Mouse (Mus musculus): ENCODE results near the gene Nutm1. TPM values are rescaled to one million over a fixed set of nuclear protein-coding genes. Genes with fewer than 3 reads are reported as not detected.

Gene Nutm1
- polyA plus RNA-seq, 1 experiment from 2014 or later, result not detected

GRCm38 (mm10) chr2:112265448-112266241, 6.6 kb upstream of the Nutm1 start, which contains the start of gene Slc12a6:
Gene Slc12a6 (plus strand): TSS chr2:112265825.
- Histone ChIP-seq H3K4me2 (peak within 1 kb of the TSS; percentile 67), H3K27ac (ENCODE audit: low read depth, low read length) (peak within 1 kb of the TSS; percentile 89), H3K4me1 (ENCODE audit: control insufficient read depth, insufficient read depth, low read length) (peaks cover 16% of the 10 kb centered on the region), H3K36me3 (ENCODE audit: control insufficient read depth, insufficient read depth, low read length) (no peaks in the 10 kb centered on the region), H3K4me3 (ENCODE audit: low read depth, low read length) (peak within 1 kb of the TSS; percentile 77), H3K27me3 (ENCODE audit: control insufficient read depth, insufficient read depth, low read length) (no peaks in the 10 kb centered on the region), H3K9me3 (ENCODE audit: control insufficient read depth, low read length) (no peaks in the 10 kb centered on the region), H3K9ac (ENCODE audit: low read length) (peak within 1 kb of the TSS; percentile 77)
- peak; percentile 98 for DNase-seq (ENCODE audit: low spot score, missing footprints)
- ATAC-seq (ENCODE audit: low FRiP score), result peak; percentile 96
- WGBS, result under 1% methylated on average over 76 of the region's 85 CpGs

GRCm38 (mm10) chr2:112264364-112264763, 5.3 kb upstream of the Nutm1 start:
- Histone ChIP-seq H3K4me2 (no peak overlapping the region), H3K36me3 (ENCODE audit: control insufficient read depth, insufficient read depth, low read length) (no peaks in the 10 kb centered on the region), H3K27ac (ENCODE audit: low read depth, low read length) (no peak overlapping the region), H3K4me3 (ENCODE audit: low read depth, low read length) (no peak overlapping the region), H3K9ac (ENCODE audit: low read length) (no peak overlapping the region), H3K9me3 (ENCODE audit: control insufficient read depth, low read length) (no peaks in the 10 kb centered on the region), H3K27me3 (ENCODE audit: control insufficient read depth, insufficient read depth, low read length) (no peaks in the 10 kb centered on the region), H3K4me1 (ENCODE audit: control insufficient read depth, insufficient read depth, low read length) (peaks cover 16% of the 10 kb centered on the region)
- ATAC-seq (ENCODE audit: low FRiP score) (no peak), DNase-seq (ENCODE audit: low spot score, missing footprints) (no peak)
- WGBS, result 86% methylated on average over 4 of the region's 4 CpGs

- Histone ChIP-seq H3K4me1 (ENCODE audit: control insufficient read depth, insufficient read depth, low read length) (peaks cover 16% of the 10 kb centered on the region), H3K27me3 (ENCODE audit: control insufficient read depth, insufficient read depth, low read length) (no peaks in the 10 kb centered on the region), H3K27ac (ENCODE audit: low read depth, low read length) (no peak overlapping the region), H3K9ac (ENCODE audit: low read length) (peak overlapping the region; percentile 71; the same call in 1 of the 2 replicates), H3K9me3 (ENCODE audit: control insufficient read depth, low read length) (no peaks in the 10 kb centered on the region), H3K4me2 (peak overlapping the region; percentile 57), H3K4me3 (ENCODE audit: low read depth, low read length) (peak overlapping the region; percentile 59), H3K36me3 (ENCODE audit: control insufficient read depth, insufficient read depth, low read length) (no peaks in the 10 kb centered on the region)
- DNase-seq (ENCODE audit: low spot score, missing footprints), result no peak
- 39% methylated on average over 4 of the region's 4 CpGs for WGBS
- ATAC-seq (ENCODE audit: low FRiP score), result no peak
Observed at GRCm38 (mm10) chr2:112262779-112263295, 3.7 kb upstream of the Nutm1 start.

GRCm38 (mm10) chr2:112261748-112262653, 2.9 kb upstream of the Nutm1 start, which contains the start of gene Nop10:
Gene Nop10 (plus strand): TSS chr2:112261926.
- H3K4me1 ChIP-seq (ENCODE audit: control insufficient read depth, insufficient read depth, low read length), result peaks cover 14% of the 10 kb centered on the region
- H3K9ac ChIP-seq (ENCODE audit: low read length), result peak within 1 kb of the TSS; percentile 71
- under 1% methylated on average over 36 of the region's 36 CpGs for WGBS
- no peak within 1 kb of the TSS for H3K27ac ChIP-seq (ENCODE audit: low read depth, low read length)
- no peaks in the 10 kb centered on the region for H3K36me3 ChIP-seq (ENCODE audit: control insufficient read depth, insufficient read depth, low read length)
- ATAC-seq (ENCODE audit: low FRiP score) (peak; percentile 49), DNase-seq (ENCODE audit: low spot score, missing footprints) (peak; percentile 98)
- H3K27me3 ChIP-seq (ENCODE audit: control insufficient read depth, insufficient read depth, low read length), result no peaks in the 10 kb centered on the region
- H3K4me3 ChIP-seq (ENCODE audit: low read depth, low read length), result peak within 1 kb of the TSS; percentile 59
- H3K9me3 ChIP-seq (ENCODE audit: control insufficient read depth, low read length), result no peaks in the 10 kb centered on the region
- H3K4me2 ChIP-seq, result peak within 1 kb of the TSS; percentile 57

- H3K9ac ChIP-seq (ENCODE audit: low read length), result no peak overlapping the region
- H3K4me3 ChIP-seq (ENCODE audit: low read depth, low read length), result no peak overlapping the region
- no peak overlapping the region for H3K4me2 ChIP-seq
- no peaks in the 10 kb centered on the region for H3K27me3 ChIP-seq (ENCODE audit: control insufficient read depth, insufficient read depth, low read length)
- no peaks in the 10 kb centered on the region for H3K9me3 ChIP-seq (ENCODE audit: control insufficient read depth, low read length)
- H3K4me1 ChIP-seq (ENCODE audit: control insufficient read depth, insufficient read depth, low read length), result no peaks in the 10 kb centered on the region
- no peak for DNase-seq (ENCODE audit: low spot score, missing footprints)
- no peak for ATAC-seq (ENCODE audit: low FRiP score)
- no peaks in the 10 kb centered on the region for H3K36me3 ChIP-seq (ENCODE audit: control insufficient read depth, insufficient read depth, low read length)
- H3K27ac ChIP-seq (ENCODE audit: low read depth, low read length), result no peak overlapping the region
- 78% methylated on average over 7 of the region's 7 CpGs for WGBS
Observed at GRCm38 (mm10) chr2:112254675-112255515, 4.2 kb downstream of the Nutm1 start.

GRCm38 (mm10) chr2:112249780-112250453, 9.2 kb downstream of the Nutm1 start:
- no peak overlapping the region for H3K4me2 ChIP-seq
- no peak for ATAC-seq (ENCODE audit: low FRiP score)
- WGBS, result 90% methylated on average over 10 of the region's 10 CpGs

GRCm38 (mm10) chr2:112247323-112247722, 11.8 kb downstream of the Nutm1 start:
- Histone ChIP-seq H3K27ac (ENCODE audit: low read depth, low read length) (no peak overlapping the region), H3K36me3 (ENCODE audit: control insufficient read depth, insufficient read depth, low read length) (peaks cover 2% of the 10 kb centered on the region), H3K27me3 (ENCODE audit: control insufficient read depth, insufficient read depth, low read length) (no peaks in the 10 kb centered on the region), H3K9me3 (ENCODE audit: control insufficient read depth, low read length) (no peaks in the 10 kb centered on the region), H3K4me2 (no peak overlapping the region), H3K9ac (ENCODE audit: low read length) (no peak overlapping the region), H3K4me3 (ENCODE audit: low read depth, low read length) (no peak overlapping the region), H3K4me1 (ENCODE audit: control insufficient read depth, insufficient read depth, low read length) (no peaks in the 10 kb centered on the region)
- DNase-seq (ENCODE audit: low spot score, missing footprints) (no peak), ATAC-seq (ENCODE audit: low FRiP score) (no peak)
- 87% methylated on average over 10 of the region's 10 CpGs for WGBS

More at GRCm38 (mm10) chr2:112249780-112250453, 9.2 kb downstream of the Nutm1 start:
- H3K27ac ChIP-seq (ENCODE audit: low read depth, low read length), result no peak overlapping the region
- H3K4me1 ChIP-seq (ENCODE audit: control insufficient read depth, insufficient read depth, low read length), result no peaks in the 10 kb centered on the region
- no peaks in the 10 kb centered on the region for H3K27me3 ChIP-seq (ENCODE audit: control insufficient read depth, insufficient read depth, low read length)
- no peak for DNase-seq (ENCODE audit: low spot score, missing footprints)
- no peaks in the 10 kb centered on the region for H3K9me3 ChIP-seq (ENCODE audit: control insufficient read depth, low read length)
- no peak overlapping the region for H3K9ac ChIP-seq (ENCODE audit: low read length)
- no peak overlapping the region for H3K4me3 ChIP-seq (ENCODE audit: low read depth, low read length)
- H3K36me3 ChIP-seq (ENCODE audit: control insufficient read depth, insufficient read depth, low read length), result no peaks in the 10 kb centered on the region

GRCm38 (mm10) chr2:112246193-112246592, 12.9 kb downstream of the Nutm1 start:
- ATAC-seq (ENCODE audit: low FRiP score) (peak; percentile 36; the same call in 1 of the 2 replicates), DNase-seq (ENCODE audit: low spot score, missing footprints) (no peak)
- Histone ChIP-seq H3K9ac (ENCODE audit: low read length) (no peak overlapping the region), H3K27me3 (ENCODE audit: control insufficient read depth, insufficient read depth, low read length) (no peaks in the 10 kb centered on the region), H3K9me3 (ENCODE audit: control insufficient read depth, low read length) (no peaks in the 10 kb centered on the region), H3K4me2 (no peak overlapping the region), H3K27ac (ENCODE audit: low read depth, low read length) (no peak overlapping the region), H3K4me3 (ENCODE audit: low read depth, low read length) (no peak overlapping the region), H3K4me1 (ENCODE audit: control insufficient read depth, insufficient read depth, low read length) (no peaks in the 10 kb centered on the region), H3K36me3 (ENCODE audit: control insufficient read depth, insufficient read depth, low read length) (peaks cover 2% of the 10 kb centered on the region)
- 81% methylated on average over 6 of the region's 6 CpGs for WGBS

Measured in midbrain, embryonic 11.5 days (tissue).